Mouse (Mus musculus): ENCODE results near the gene Pecr. TPM values are rescaled to one million over a fixed set of nuclear protein-coding genes. Genes with fewer than 3 reads are reported as not detected.
"Not testable (repeated sequence)": the region's sequence is repeated elsewhere in the genome, so short reads cannot be mapped to it uniquely, and the experiment has no call there.

Gene Pecr
- total RNA-seq, 4 experiments from 2014 or later: 4.4 to 7.6 (median 6.3) TPM

DNA sequence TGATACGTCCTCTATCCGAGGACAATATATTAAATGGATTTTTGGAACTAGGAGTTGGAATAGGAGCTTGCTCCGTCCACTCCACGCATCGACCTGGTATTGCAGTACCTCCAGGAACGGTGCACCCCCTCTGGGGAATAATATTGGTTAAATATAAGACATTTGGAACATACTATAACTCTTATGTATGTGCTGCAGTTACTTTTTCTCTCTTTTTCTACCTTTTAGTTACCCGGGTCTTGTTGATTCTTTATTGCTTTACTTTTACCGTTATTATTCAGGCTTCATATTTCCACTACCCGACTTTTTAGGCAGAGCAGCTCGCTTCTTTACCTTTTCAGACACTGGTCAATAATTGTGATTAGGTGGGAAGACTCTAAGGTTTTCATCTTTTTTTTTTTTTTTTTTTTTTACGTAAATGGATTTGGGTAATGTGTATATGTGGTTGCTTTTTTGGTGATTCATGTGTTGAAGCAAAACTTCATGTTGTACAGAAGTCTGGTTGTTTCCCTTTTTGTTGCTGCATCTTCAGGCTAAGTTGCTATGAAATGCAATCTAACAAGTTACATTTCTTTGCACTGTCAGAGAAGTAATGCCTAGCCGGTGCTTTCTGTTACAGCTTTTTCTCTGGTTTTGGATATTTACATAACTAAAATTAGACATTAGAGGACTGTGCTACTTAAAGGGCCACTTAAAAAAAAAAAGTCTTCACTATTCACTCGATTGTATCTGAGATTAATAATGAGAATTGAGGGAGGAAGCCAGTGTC is 46.9 kb downstream of the Pecr start:
- peak; percentile 37 to 70 for DNase-seq (ENCODE audit: low spot score in 2 of 2)

DNA sequence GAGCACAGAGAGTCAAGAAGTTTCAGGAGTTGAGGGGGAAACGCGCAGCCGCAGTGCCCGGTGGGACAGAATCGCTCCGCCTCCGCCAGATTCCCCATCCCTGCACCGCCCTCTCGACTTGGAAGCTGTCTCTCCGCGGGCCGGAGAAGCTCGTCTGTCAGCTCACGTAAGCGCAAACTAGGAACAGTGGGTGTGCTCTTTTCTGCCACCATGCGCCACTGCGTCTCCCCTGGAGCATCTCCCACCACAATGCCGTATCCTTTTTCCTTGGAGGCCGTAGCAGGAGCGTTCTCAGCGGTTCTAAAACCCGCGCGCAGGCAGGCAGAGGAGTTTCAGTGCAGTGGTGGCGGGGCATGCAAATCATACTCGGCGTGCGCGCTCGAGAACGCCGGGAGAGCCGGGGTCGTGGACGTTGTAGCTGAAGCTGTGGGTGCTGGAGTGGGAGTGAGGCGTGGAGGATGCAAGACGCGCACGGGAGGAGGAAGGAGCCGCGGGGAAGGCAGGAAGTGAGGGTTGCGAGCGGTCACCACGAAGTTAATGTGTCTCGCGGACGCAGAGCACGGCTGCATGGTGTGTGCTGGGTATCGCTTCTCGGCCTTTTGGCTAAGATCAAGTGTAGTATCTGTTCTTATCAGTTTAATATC is 47.6 kb downstream of the Pecr start:
- peak; percentile 60 to 65 for DNase-seq (ENCODE audit: low spot score in 2 of 2)

DNA sequence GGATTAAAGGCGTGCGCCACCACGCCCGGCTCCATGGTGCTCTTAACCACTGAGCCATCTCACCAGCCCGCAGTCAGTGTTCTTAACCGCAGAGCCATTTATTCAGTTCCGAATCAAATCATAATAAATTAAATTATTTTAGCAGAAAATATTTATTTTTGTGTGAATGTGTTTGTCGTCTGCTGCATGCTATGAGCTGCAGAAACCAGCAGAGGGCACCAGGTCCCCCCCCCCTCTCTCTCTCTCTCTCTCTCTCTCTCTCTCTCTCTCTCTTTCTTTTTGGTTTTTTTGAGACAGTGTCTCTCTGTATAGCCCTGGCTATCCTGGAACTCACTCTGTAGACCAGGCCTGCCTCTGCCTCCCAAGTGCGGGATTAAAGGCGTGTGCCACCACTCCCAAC is 51.5 kb downstream of the Pecr start:
- DNase-seq (ENCODE audit: low spot score in 2 of 2): not testable (repeated sequence)

DNA sequence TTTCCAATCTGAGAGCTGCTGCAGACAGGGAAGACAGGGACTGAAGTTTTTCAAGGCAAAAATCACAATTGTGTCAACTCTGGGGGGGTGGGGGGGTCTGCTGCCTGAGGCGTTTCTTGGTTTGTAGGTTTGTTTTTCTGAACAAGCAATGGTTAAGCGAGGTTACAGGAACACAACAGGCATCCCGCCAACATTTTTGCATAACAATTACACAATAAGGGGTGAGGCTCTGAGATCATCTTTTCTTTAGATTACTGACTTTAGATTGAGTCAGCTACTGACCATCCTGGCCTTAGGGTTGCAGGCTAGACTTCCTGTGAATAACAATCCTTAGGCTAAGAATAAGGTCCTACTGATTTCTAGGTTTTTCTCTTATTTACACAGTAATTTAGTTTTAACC is 55.1 kb downstream of the Pecr start:
- DNase-seq (ENCODE audit: low spot score in 2 of 2): no peak

DNA sequence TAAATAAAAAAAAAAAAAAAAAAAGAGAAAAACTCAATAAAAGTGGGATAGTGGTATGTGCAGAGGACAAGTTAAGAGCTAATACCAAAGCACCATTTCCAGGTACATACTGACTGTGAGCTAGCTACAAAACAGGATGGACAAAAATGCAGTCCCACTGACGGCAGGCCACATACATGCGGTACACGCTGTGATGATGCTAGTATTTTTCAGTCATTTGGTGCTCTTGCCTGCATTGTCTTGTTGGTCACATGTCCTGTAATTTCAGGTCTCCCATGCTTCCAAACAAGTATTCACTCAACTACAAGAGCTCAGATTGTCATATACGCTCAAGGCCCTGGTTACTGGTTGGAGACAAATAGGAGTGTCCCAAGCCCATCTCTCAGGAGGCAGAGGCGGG is 56.6 kb downstream of the Pecr start:
- no peak for DNase-seq (ENCODE audit: low spot score in 2 of 2)

DNA sequence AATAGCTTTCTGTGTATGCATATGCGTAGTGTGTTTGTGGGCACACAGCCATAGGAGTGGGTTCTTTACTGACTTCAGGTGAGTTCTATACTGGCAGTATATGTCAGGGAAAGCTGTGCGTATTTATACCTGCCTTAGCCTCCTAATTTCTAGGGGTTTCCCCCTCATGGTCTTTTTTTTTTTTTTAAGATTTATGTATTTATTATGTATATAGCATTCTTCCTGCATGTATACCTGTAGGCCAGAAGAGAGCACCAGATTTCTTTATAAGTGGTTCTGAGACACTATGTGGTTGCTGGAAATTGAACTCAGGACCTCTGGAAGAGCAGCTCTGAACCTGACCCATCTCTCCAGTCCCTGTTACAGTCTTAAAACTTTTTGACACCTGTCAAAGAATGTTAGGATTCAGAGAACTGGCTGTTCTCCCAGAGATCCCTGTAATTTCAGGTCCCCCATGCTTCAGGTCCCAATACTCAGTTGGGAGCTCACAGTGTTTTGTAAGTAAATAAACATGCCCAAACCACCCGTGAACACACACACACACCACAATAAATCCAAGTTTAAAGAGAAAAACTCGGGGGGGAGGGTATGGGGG is 57.1 kb downstream of the Pecr start:
- DNase-seq (ENCODE audit: low spot score in 2 of 2): no peak

DNA sequence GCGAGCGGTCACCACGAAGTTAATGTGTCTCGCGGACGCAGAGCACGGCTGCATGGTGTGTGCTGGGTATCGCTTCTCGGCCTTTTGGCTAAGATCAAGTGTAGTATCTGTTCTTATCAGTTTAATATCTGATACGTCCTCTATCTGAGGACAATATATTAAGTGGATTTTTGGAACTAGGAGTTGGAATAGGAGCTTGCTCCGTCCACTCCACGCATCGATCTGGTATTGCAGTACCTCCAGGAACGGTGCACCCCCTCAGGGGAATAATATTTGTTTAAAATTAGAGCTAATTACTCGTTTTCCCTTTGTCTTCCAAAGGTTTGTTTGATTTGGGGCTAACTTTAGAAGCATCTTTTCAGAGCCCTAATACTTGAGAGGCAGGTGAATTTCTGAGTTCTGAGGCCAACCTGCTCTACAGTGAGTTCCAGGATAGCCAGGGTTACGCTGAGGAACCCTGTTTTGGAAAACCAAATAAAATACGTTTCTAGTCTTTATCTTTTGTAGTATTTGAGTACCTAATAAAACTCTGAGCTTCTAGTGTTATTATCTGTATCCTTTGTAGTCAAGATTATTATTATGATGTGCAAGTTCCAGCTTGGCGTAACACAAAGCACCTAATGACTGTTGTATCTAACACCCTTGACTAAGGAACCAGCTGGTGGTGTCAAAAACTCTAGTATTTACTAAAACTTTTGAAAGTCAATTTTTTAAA is 57.8 kb downstream of the Pecr start:
- DNase-seq (ENCODE audit: low spot score in 2 of 2): no peak

DNA sequence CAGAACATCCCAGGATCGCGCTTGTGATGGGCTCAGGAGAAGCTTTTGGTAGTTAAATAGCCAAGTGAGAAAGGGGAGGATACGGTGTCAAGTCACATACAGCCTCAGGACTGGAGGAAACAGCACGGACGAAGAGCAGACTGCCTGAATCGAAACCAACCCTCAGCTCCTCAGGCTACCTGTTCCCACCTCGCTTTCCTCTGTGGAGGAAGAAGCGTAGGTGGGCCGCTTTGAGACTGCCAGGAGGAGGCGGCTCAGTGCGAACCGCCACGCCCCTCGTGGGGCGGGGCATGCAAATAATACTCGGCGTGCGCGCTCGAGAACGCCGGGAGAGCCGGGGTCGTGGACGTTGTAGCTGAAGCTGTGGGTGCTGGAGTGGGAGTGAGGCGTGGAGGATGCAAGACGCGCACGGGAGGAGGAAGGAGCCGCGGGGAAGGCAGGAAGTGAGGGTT is 58.4 kb downstream of the Pecr start:
- peak; percentile 70 to 74 for DNase-seq (ENCODE audit: low spot score in 2 of 2)

DNA sequence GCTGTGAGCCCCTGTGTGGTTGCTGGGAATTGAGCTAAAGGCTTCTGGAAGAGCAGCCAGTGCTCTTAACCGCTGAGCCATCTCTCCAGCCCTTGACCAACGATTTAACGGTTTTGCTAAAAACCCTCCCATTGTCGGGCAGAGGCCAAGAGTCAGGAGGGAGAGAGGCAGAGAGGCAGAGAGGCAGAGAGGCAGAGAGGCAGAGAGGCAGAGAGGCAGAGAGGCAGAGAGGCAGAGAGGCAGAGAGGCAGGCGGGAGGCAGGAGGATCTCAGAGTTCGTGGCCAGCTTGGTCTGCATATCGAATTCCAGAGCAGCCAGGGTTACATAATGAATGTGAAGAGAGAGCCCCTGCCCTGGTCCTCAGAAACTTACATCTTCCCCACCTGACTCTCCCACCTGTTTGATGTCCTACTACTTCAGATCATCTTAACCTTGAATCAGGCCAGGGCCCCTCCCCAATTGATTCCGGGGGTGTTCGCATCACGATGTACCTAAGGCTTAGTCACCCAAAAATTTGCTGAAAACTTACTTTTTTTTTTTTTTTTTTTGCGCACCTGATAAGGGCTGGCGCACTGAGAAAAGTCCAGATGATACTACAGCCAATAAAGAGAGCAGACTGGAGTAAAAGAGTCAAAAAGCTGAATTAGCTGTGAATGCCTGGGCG is 58.9 kb downstream of the Pecr start:
- DNase-seq (ENCODE audit: low spot score in 2 of 2): no peak

DNA sequence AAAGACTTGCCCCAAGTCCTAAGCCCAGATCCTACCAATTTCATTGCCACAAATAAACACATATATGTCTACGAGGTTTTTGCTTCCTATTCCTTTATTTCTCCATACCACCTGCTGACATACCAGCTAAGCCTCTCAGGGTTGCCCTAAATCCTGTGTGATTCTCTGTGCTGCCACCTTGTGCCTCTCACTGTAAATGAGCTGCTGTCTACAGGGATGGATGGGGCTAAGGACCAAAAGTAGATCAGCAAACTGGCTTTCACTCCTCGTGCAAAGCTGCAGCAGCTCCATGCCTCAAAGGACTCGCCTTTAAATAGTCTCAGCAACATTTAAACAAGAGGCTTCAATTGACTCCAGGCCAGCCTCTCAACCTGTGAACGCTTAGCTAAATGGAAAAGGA is 64.1 kb downstream of the Pecr start:
- peak in 1 of 2 experiments; percentile 28 for DNase-seq (ENCODE audit: low spot score in 2 of 2)

DNA sequence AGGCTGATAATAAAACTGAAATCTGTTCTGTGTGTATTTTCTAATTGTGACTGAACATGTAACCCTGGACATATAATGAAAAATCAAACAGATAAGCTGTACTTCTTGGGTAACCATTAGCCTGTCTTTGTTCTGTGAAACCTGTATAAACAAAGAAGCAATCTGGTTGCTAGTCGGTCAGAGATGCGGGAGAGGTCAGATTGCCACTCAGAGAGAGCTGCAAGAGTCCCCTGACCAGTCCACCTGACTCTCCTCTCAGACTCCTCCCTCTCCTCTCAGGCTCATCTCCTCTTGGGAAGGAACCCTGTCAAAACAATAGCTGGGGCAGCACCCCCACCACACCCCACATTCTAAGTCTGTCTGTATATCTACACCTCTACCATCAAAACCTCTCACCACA is 65.0 kb downstream of the Pecr start:
- no peak for DNase-seq (ENCODE audit: low spot score in 2 of 2)

DNA sequence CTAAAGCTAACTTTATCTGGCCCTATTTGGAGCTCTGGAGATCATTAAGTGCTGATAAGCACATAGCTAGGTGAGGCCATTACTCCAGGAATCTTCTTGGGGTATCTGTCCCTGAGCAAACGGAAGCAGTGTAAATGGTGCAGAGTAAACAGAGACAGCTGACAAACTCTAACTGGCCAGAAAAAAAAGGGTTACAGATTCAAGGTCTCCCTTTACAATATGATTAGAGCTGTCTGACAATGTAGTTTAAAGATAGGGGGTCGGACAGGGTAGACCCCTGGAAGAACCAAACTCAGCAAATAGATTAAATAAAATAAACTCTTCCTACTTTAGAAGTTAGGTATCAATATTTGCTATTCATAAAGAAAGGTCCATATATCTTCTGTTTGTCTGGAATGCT is 65.5 kb downstream of the Pecr start:
- no peak for DNase-seq (ENCODE audit: low spot score in 2 of 2)

DNA sequence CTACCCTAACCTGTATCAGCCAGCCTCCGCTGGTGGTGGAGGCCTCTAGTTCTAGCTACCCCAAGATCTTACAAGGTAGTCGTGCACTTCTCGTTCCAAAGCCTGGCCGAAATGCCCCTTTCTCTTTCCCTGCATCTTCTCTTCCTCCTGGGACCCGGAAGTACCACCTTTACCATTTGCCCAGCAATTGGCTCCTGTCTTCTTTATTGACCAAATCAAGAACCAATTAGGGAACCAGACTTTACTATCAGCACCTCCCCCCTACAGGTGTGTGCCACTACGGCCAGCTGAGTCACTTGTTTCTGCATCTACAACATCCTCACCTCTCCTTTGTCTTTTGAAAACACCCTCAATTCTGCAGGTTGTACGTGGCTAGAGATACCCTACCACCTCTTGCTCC is 67.4 kb downstream of the Pecr start:
- DNase-seq (ENCODE audit: low spot score in 2 of 2): no peak

DNA sequence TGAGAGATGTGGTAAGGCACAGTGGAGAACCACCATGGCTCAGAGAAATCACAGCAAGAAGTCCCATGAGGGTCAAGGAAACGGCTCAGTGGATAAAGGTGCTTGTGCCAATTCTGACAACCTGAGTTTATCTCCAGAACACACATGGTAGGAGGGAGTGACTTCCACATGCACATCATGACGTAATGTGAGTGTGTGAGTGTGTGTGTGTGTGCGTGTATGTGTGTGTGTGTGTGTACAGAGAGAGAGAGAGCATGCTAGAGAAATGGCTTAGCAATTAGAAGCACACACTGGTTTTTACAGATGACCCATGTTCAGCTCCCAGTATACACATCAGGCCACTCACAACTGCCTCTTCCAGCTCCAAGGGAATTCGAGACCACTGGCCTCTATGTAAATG is 68.9 kb downstream of the Pecr start:
- DNase-seq (ENCODE audit: low spot score in 2 of 2): no peak

DNA sequence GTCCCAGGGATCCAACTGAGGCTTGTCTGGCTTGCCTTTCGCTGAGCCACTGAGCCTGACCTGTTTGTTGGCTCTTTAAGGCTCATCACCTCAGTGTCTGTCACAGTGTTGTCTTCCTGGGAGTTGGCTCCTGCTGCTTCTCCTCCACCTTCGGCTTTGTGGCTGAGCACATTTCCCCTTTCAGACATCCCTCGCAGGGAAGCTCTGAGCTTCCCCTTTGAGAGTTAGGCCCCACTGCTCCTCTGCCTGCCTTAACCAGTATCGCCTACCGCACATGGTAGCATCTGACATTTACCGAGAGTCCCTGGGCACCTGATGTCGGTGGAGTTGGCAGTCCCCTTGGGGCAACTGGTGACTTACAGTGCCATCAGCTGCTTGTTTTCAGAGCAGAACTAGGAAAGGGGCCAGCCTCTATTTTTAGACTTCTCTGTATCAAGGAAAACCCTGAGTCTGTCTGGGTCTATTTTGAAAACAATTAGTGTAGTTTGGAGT is 69.6 kb downstream of the Pecr start:
- DNase-seq (ENCODE audit: low spot score in 2 of 2): no peak

DNA sequence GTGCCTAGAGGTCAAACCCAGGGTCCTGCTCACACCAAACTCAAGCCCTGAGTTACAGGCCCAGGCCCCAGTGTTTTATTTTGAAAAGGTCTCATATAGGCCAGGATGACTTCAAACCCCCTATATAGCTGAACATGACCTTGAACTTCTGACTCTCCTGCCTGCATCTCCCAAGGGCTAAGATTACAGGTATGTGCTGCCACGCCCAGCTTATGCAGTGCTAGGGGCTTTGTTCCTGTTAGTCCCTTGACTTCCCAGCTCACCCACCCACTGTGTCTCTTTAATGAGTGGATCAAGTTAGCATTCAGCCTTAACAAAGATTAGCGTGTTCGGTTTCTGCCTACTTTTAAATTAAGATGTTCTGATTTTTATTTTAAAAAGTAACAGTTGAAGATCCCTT is 70.2 kb downstream of the Pecr start:
- no peak for DNase-seq (ENCODE audit: low spot score in 2 of 2)

DNA sequence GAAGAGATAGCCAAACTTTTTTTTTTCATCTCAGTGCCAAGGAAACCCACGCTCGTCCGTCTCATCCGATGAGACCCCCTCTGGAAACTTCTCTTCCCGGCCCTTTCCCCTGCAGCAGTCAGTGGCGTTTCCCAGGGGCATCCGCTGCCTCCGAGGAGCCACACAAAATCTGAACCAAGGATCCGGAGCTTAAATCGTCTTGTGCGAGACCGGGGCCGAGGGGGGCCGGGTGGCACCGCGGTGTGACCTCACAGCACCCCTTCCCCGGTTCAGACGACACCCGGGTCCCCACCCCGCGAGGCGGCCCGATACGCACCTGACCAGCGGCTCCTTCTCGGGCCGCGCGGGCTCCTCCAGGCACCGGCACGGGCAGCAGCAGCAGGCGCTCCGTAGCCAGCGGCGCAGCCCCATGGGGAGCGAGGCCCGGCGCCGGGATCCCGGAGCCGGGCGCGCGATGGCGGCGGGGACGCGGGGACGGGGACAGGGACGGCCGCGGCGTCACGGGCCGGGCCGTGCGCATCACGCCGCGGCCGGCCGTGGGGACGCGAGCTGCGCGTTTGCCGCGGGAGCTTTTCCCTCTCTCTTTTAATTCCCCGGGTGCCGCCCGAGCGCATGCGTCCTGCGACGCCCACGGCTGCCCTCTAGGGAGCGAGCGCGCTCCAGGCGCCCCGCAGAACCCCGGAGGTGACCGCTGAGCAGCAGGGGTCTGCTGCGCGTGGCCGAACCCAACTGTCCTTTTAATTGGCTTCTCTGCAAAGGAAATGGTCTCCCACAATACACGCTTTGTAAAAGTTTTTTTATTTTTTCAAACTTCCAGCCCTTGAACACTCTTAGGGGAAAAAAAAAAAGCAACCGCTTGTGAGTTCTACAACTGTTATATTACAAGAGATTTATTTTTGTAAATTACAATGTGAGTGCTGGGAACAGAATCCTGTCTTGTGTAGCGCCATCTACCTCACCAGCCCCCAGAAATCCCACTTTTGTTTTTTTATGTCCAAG is 72.1 kb downstream of the Pecr start, which contains the start of gene Mreg:
Gene Mreg, minus strand, starts transcription at position 607 of the 999 bp plus-strand sequence.
- DNase-seq (ENCODE audit: low spot score in 2 of 2): peak in 1 of 2 experiments; percentile 38

DNA sequence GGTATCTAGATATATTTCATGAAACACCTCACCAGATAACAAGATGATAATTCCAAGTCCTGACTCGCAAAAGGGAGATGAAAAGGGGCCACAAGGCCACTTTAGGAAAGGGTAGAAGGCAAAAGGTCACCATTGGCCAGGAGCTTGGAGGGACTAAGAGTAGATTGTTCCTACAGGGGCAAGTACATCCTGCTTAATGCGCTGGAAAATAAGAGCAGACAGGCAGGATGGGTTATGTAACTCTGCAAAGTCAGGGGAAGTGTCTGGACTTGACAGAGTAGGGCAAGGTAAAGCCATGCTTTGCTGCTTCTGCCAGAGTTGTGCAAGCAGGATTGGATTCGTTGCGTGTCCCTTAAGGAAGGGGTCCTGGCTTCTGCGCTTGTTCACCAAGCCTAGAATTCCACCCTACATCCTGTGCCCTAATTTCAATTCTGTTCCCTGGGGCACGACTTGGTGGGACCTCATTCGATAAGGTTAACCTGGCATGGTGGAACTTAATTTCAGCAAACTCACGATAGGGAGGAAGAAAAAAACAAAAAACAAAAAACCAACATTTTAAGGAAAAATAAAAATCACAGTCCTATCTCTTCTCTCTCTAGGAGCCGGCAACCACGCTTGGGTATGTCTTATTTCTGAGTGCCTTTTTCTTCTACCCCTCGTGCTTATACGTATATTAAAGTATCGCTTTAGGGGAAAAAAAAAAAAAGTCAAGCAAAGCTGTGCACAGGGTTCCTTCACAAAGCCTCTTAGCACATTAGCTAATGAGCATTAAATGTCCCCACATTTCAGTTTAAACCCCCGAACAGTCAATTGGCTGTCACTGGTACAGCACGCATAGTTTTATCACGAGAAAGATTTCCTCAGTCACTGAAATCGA is 73.1 kb downstream of the Pecr start:
- DNase-seq (ENCODE audit: low spot score in 2 of 2): no peak

Data from layer of hippocampus, adult 8-10 months (tissue).